ENCODE assay signal across 23 mouse cellular contexts in the genomic region with DNA sequence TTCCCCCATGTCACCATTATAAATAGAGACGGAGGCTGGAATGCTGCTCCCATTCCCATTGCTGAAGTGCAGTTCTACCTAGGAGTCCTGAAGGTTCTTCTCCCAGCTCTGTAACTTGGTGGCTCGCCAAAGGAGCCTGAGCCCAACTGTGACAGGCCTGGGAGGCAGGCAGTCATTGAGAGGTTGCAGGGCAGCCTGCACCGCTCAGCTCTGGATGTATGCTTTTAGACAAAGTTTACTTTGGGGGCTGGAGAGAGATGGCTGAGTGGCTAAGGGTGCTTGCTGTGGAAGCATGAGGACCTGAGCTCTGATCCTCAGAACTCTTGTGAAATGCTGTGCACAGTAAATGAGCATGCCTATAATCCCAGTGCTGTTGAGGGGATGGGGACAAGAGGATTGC. TPM values are rescaled to one million over a fixed set of nuclear protein-coding genes. Genes with fewer than 3 reads are reported as not detected.
A peak's percentile ranks its signal among the peaks of the same experiment; 100 is the strongest.
DNase-seq lines count a peak whose midpoint lies in the region; ATAC-seq and TF ChIP-seq lines count a peak whose summit lies in the region.
"Had no signal": no experiment of that assay in that cellular context is flagged by ENCODE, and none has a peak within 500 bp of the region (broad histone marks: within the 10 kb centered on the region; RNA-seq: fewer than 3 reads in every experiment).

No protein-coding gene starts in this region.

- no peak for TF ChIP-seq CTCF in lung, embryonic 14.5 days (IDR thresholded peaks at IDR 0.05; ENCODE audit: low read depth)
- TF ChIP-seq CTCF in lung, adult 2 months (IDR thresholded peaks at IDR 0.05; ENCODE audit: insufficient read depth, low read length) = no peak

- H3K27me3 ChIP-seq in lung, embryonic 14.5 days (ENCODE audit: insufficient read depth, low read length) = no peaks in the 10 kb centered on the region; the same call in 1 of the 2 replicates
- no peaks in the 10 kb centered on the region; the same call in 1 of the 2 replicates for H3K27me3 ChIP-seq in lung, embryonic 16.5 days (ENCODE audit: control insufficient read depth, insufficient read depth, low read depth, low read length)
- H3K27me3 ChIP-seq in liver, embryonic 11.5 days (replicated peaks; ENCODE audit: control insufficient read depth, insufficient read depth, low read length) = peaks cover 14% of the 10 kb centered on the region
- H3K27me3 ChIP-seq: embryonic facial prominence, embryonic 15.5 days had no signal

- ATAC-seq in lung, embryonic 14.5 days (ENCODE audit: insufficient read depth) = peak; percentile 71; the same call in 1 of the 2 replicates
- ATAC-seq in lung, embryonic 16.5 days (ENCODE audit: low read depth) = peak; percentile 93
- no peak for ATAC-seq in liver, embryonic 11.5 days (replicated peaks; ENCODE audit: low FRiP score)
- ATAC-seq: forebrain, embryonic 14.5 days had no signal

- TF ChIP-seq POLR2A in lung, adult 2 months (IDR thresholded peaks at IDR 0.05; ENCODE audit: borderline replicate concordance, extremely low read depth, low read depth, low read length) = no peak

- DNase-seq in lung, embryonic 14.5 days = peak; percentile 50
- DNase-seq in lung, adult 2 months = no peak
- no peak for DNase-seq in lung, postnatal 36 days
- peak; percentile 8 for DNase-seq in lung, postnatal 10 days
- no peak for DNase-seq in liver, embryonic 11.5 days (ENCODE audit: low spot score)
- DNase-seq: adrenal gland, adult 2 months; adrenal gland, postnatal 10 days; adrenal gland, postnatal 25 days; cerebellum, adult 11 months; cerebellum, adult 18-20 months; cerebellum, adult 8-10 months; cerebellum, adult 9-11 months; cerebellum, postnatal 14 days; cerebellum, postnatal 36 days; embryo, embryonic 11 days had no signal

- no peak overlapping the region for H3K27ac ChIP-seq in lung, embryonic 14.5 days (ENCODE audit: low read depth)
- H3K27ac ChIP-seq in lung, embryonic 16.5 days (ENCODE audit: low read length) = no peak overlapping the region
- H3K27ac ChIP-seq in liver, embryonic 11.5 days (ENCODE audit: low read depth, low read length) = no peak overlapping the region
- H3K27ac ChIP-seq: embryonic facial prominence, embryonic 13.5 days; embryonic facial prominence, embryonic 15.5 days; forebrain, embryonic 10.5 days; forebrain, embryonic 12.5 days had no signal

- H3K36me3 ChIP-seq in lung, embryonic 14.5 days (ENCODE audit: insufficient read depth) = no peaks in the 10 kb centered on the region
- H3K36me3 ChIP-seq in lung, embryonic 16.5 days (ENCODE audit: control insufficient read depth, insufficient read depth, low read length) = no peaks in the 10 kb centered on the region
- no peaks in the 10 kb centered on the region for H3K36me3 ChIP-seq in liver, embryonic 11.5 days (ENCODE audit: control insufficient read depth, insufficient read depth, low read length)
- H3K36me3 ChIP-seq: embryonic facial prominence, embryonic 13.5 days; embryonic facial prominence, embryonic 15.5 days; forebrain, embryonic 10.5 days; forebrain, embryonic 12.5 days had no signal

- H3K4me1 ChIP-seq in lung, embryonic 14.5 days (ENCODE audit: insufficient read depth) = no peaks in the 10 kb centered on the region
- H3K4me1 ChIP-seq in lung, adult 2 months (ENCODE audit: control insufficient read depth, insufficient read depth, low read length) = no peaks in the 10 kb centered on the region
- no peaks in the 10 kb centered on the region; the same call in 1 of the 2 replicates for H3K4me1 ChIP-seq in lung, embryonic 16.5 days (replicated peaks; ENCODE audit: control insufficient read depth, insufficient read depth, low read length)
- H3K4me1 ChIP-seq in liver, embryonic 11.5 days (replicated peaks; ENCODE audit: control insufficient read depth, insufficient read depth, low read length) = no peaks in the 10 kb centered on the region; the same call in none of the 2 replicates
- H3K4me1 ChIP-seq: embryonic facial prominence, embryonic 13.5 days; embryonic facial prominence, embryonic 15.5 days; forebrain, embryonic 10.5 days; forebrain, embryonic 12.5 days had no signal

- H3K9ac ChIP-seq in lung, embryonic 14.5 days = no peak overlapping the region
- H3K9ac ChIP-seq in lung, embryonic 16.5 days (ENCODE audit: low read length) = no peak overlapping the region
- H3K9ac ChIP-seq in liver, embryonic 11.5 days (ENCODE audit: low read depth, low read length) = no peak overlapping the region
- H3K9ac ChIP-seq: embryonic facial prominence, embryonic 13.5 days; embryonic facial prominence, embryonic 15.5 days; forebrain, embryonic 12.5 days had no signal

- no peak overlapping the region for H3K4me2 ChIP-seq in lung, embryonic 14.5 days
- no peak overlapping the region for H3K4me2 ChIP-seq in lung, embryonic 16.5 days (ENCODE audit: low read depth, low read length)
- H3K4me2 ChIP-seq in liver, embryonic 11.5 days = no peak overlapping the region
- H3K4me2 ChIP-seq: embryonic facial prominence, embryonic 13.5 days; embryonic facial prominence, embryonic 15.5 days; forebrain, embryonic 12.5 days had no signal

- 43% methylated on average over 3 of the region's 3 CpGs for WGBS in lung, embryonic 14.5 days
- 64% methylated on average over 3 of the region's 3 CpGs for WGBS in lung, adult 2 months
- 41% methylated on average over 3 of the region's 3 CpGs for WGBS in lung, embryonic 16.5 days
- WGBS in liver, embryonic 11.5 days = 83% methylated on average over 3 of the region's 3 CpGs

- H3K4me3 ChIP-seq in lung, embryonic 14.5 days (ENCODE audit: low read depth, low read length) = no peak overlapping the region
- no peak overlapping the region for H3K4me3 ChIP-seq in lung, adult 2 months (replicated peaks; ENCODE audit: extremely low read depth, low read depth, low read length)
- no peak overlapping the region for H3K4me3 ChIP-seq in lung, embryonic 16.5 days (ENCODE audit: low read length)
- no peak overlapping the region for H3K4me3 ChIP-seq in liver, embryonic 11.5 days (ENCODE audit: low read depth, low read length)
- H3K4me3 ChIP-seq: embryonic facial prominence, embryonic 13.5 days; embryonic facial prominence, embryonic 15.5 days; erythroblast, embryonic 14.5 days; forebrain, embryonic 10.5 days; forebrain, embryonic 12.5 days had no signal

- peaks cover 3% of the 10 kb centered on the region; the same call in 1 of the 2 replicates for H3K9me3 ChIP-seq in lung, embryonic 14.5 days (ENCODE audit: low read depth, low read length)
- H3K9me3 ChIP-seq in lung, embryonic 16.5 days (ENCODE audit: control insufficient read depth, low read length) = peaks cover 9% of the 10 kb centered on the region
- no peaks in the 10 kb centered on the region for H3K9me3 ChIP-seq in liver, embryonic 11.5 days (ENCODE audit: control insufficient read depth, low read length)
- H3K9me3 ChIP-seq: embryonic facial prominence, embryonic 13.5 days; embryonic facial prominence, embryonic 15.5 days had no signal

RNA-seq across cellular contexts. Expression of a gene that starts 25.0 kb away (rescaled TPM):
- 0.03 and 0.05 TPM in 2 replicates for polyA plus RNA-seq in lung, embryonic 14.5 days (2014; fragmentation: Nextera tagmentation; extraction: Ambion mirVana)
- polyA plus RNA-seq in lung, adult 2 months (2012; rRNA removed) = 0.72 and 0.92 TPM in 2 replicates
- polyA plus RNA-seq in lung, embryonic 16.5 days (2015; fragmentation: Nextera tagmentation; extraction: Ambion mirVana) = 0.09 and 0.10 TPM in 2 replicates
- 0.04 TPM in 1 of 2 replicates, not detected in the other for polyA plus RNA-seq in liver, embryonic 11.5 days (2014; fragmentation: Nextera tagmentation; extraction: Ambion mirVana)
- polyA plus RNA-seq: embryonic facial prominence, embryonic 11.5 days; erythroblast, embryonic 14.5 days had no signal

Comparison
In these comparisons a context has a peak if more than half of its experiments do, and no peak if none do; other contexts are left out.
1. DNase-seq: peak in lung, embryonic 14.5 days (single experiment) and lung, postnatal 10 days (single experiment); none in lung, adult 2 months (single experiment), lung, postnatal 36 days (single experiment) and liver, embryonic 11.5 days (single experiment).